Mouse (Mus musculus): ENCODE measurements around the gene Gm9803. TPM values are rescaled to one million over a fixed set of nuclear protein-coding genes. Genes with fewer than 3 reads are reported as not detected.

Gene Gm9803
- total RNA-seq, 2 experiments from 2014 or later: 5.0 to 12.9 TPM

Other genes starting within 250 kb of the Gm9803 start
- 10 to 100 TPM in 1 of 2 experiments, 1 to 10 TPM in 1; 8.7 to 11.0 TPM for gene Bend3, start 45.3 kb upstream of the Gm9803 start, total RNA-seq (2021)
- gene 1700021F05Rik, start 16.9 kb downstream of the Gm9803 start, total RNA-seq (2021): 10 to 100 TPM; 91.6 to 94.8 TPM
- 10 to 100 TPM in 1 of 2 experiments, 1 to 10 TPM in 1; 6.8 to 11.0 TPM for gene Cd24a, start 54.2 kb downstream of the Gm9803 start, total RNA-seq (2021)

All from heart, postnatal 10 days (tissue).